Mouse (Mus musculus) monocyte, adult 59 days (primary cell): ENCODE results near the gene Gigyf2. TPM values are rescaled to one million over a fixed set of nuclear protein-coding genes. Genes with fewer than 3 reads are reported as not detected.

ENCODE experiments used
- total RNA-seq, 2 experiments: library from RNA; stranded (reverse); gene quantifications; one replicate each; pipeline ENCODE4 v1.2.4; 2023

The Gigyf2 gene
- total RNA-seq = 10 to 100 TPM; 73.9 to 97.9 TPM

DNA sequence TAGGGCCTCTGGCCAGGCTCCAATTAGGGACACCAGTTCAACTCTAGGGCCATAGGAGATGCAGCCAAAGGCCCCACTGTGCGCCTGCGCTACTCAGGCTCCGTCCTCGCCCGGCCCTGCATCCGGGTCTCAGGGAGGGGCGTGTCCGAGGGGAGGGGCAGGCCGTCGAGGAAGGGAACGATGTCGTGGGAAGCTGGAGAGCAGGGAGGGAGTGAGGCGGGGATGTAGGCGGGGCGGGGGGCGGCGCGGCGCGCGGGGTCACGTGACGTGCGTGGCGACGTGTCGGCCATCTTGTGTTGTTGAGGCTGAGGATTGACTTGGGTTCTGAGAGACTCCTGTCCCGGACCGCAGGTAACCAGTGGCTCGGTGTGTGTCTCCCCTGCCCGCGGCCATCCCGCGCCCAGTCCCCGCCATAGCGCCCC lies at the start of gene Gigyf2:
Gigyf2 (plus strand) TSS at position 257 of the 422 bp plus-strand sequence.

GRCm38 (mm10) chr1:87394594-87394993 lies 67.8 kb downstream of the Gigyf2 start, which contains the start of gene Kcnj13:
Gene Kcnj13 (minus strand): TSS chr1:87394729.

DNA sequence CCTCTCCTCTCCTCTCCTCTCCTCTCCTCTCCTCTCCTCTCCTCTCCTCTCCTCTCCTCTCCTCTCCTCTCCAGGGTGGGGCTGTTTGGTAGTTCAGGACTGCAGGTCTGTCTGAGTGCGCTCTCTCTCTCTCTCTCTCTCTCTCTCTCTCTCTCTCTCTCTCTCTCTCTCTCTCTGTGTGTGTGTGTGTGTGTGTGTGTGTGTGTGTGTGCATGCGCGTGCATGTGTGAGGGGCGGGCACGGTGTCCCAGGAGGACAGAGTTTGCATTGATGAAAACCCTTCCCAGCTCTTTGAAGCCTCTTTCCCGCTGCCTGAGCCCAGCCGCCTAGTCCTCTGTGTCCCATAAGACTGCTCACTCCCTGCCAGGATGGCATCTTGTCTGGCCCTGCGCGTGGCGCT lies 143.2 kb downstream of the Gigyf2 start, which contains the start of gene Snorc:
Snorc (plus strand) TSS at position 301 of the 400 bp plus-strand sequence.

Other genes with a start within 250 kb of the Gigyf2 start
- not detected for gene Alppl2, start 237.1 kb upstream of the Gigyf2 start, total RNA-seq
- gene Alpi, start 225.4 kb upstream of the Gigyf2 start, total RNA-seq = not detected
- not detected for gene Akp3, start 202.0 kb upstream of the Gigyf2 start, total RNA-seq
- gene Ecel1, start 170.5 kb upstream of the Gigyf2 start, total RNA-seq = not detected
- not detected for gene Prss56, start 143.7 kb upstream of the Gigyf2 start, total RNA-seq
- not detected for gene Chrnd, start 136.4 kb upstream of the Gigyf2 start, total RNA-seq
- gene Chrng, start 122.3 kb upstream of the Gigyf2 start, total RNA-seq = not detected
- 100 to 1,000 TPM; 108 to 116 TPM for gene Eif4e2, start 113.1 kb upstream of the Gigyf2 start, total RNA-seq
- not detected for gene Efhd1, start 62.6 kb upstream of the Gigyf2 start, total RNA-seq
- gene Kcnj13, start 67.7 kb downstream of the Gigyf2 start, total RNA-seq = not detected
- not detected for gene Snorc, start 143.3 kb downstream of the Gigyf2 start, total RNA-seq
- gene Neu2, start 182.9 kb downstream of the Gigyf2 start, total RNA-seq = not detected
- gene Ngef, start 246.9 kb downstream of the Gigyf2 start, total RNA-seq = not detected